Mouse (Mus musculus): ENCODE data around the gene Lrrc4b. TPM values are rescaled to one million over a fixed set of nuclear protein-coding genes. Genes with fewer than 3 reads are reported as not detected.

Gene Lrrc4b
- polyA plus RNA-seq, 1 experiment = not detected

GRCm38 (mm10) chr7:44401673-44402072, 27.1 kb upstream of the Lrrc4b start:
- TF ChIP-seq CTCF (IDR thresholded peaks at IDR 0.05; ENCODE audit: insufficient read depth, low read depth, low read length) (no peak), POLR2A (IDR thresholded peaks at IDR 0.05; ENCODE audit: insufficient read depth, low read depth, low read length) (no peak)
- Histone ChIP-seq H3K27ac (ENCODE audit: insufficient read depth, low read depth, low read length) (no peak overlapping the region), H3K4me1 (ENCODE audit: control insufficient read depth, insufficient read depth, low read length) (no peaks in the 10 kb centered on the region), H3K4me3 (ENCODE audit: insufficient read depth, low read depth, low read length) (no peak overlapping the region)
- 86% methylated on average over 6 of the region's 6 CpGs for WGBS

- Histone ChIP-seq H3K4me3 (ENCODE audit: insufficient read depth, low read depth, low read length) (peak overlapping the region; percentile 45), H3K27ac (ENCODE audit: insufficient read depth, low read depth, low read length) (peak overlapping the region; percentile 88), H3K4me1 (ENCODE audit: control insufficient read depth, insufficient read depth, low read length) (no peaks in the 10 kb centered on the region)
- under 1% methylated on average over 27 of the region's 27 CpGs for WGBS
- TF ChIP-seq POLR2A (IDR thresholded peaks at IDR 0.05; ENCODE audit: insufficient read depth, low read depth, low read length) = peak; percentile 51; the same call in 1 of the 2 replicates
- TF ChIP-seq CTCF (IDR thresholded peaks at IDR 0.05; ENCODE audit: insufficient read depth, low read depth, low read length) = no peak
Observed at GRCm38 (mm10) chr7:44405346-44406014, 23.3 kb upstream of the Lrrc4b start.

- TF ChIP-seq CTCF (IDR thresholded peaks at IDR 0.05; ENCODE audit: insufficient read depth, low read depth, low read length) (no peak), POLR2A (IDR thresholded peaks at IDR 0.05; ENCODE audit: insufficient read depth, low read depth, low read length) (no peak)
- WGBS = 0% methylated on average over 5 of the region's 5 CpGs
- Histone ChIP-seq H3K4me3 (ENCODE audit: insufficient read depth, low read depth, low read length) (no peak overlapping the region), H3K4me1 (ENCODE audit: control insufficient read depth, insufficient read depth, low read length) (no peaks in the 10 kb centered on the region), H3K27ac (ENCODE audit: insufficient read depth, low read depth, low read length) (no peak overlapping the region)
Observed at GRCm38 (mm10) chr7:44406015-44406355, 22.8 kb upstream of the Lrrc4b start.

GRCm38 (mm10) chr7:44411144-44411543, 17.7 kb upstream of the Lrrc4b start:
- Histone ChIP-seq H3K4me3 (ENCODE audit: insufficient read depth, low read depth, low read length) (no peak overlapping the region), H3K4me1 (ENCODE audit: control insufficient read depth, insufficient read depth, low read length) (no peaks in the 10 kb centered on the region)
- 87% methylated on average over 4 of the region's 4 CpGs for WGBS

GRCm38 (mm10) chr7:44413307-44413706, 15.5 kb upstream of the Lrrc4b start:
- no peak for TF ChIP-seq POLR2A (IDR thresholded peaks at IDR 0.05; ENCODE audit: insufficient read depth, low read depth, low read length)
- no peak for TF ChIP-seq CTCF (IDR thresholded peaks at IDR 0.05; ENCODE audit: insufficient read depth, low read depth, low read length)
- WGBS = 83% methylated on average over 6 of the region's 6 CpGs
- H3K4me1 ChIP-seq (ENCODE audit: control insufficient read depth, insufficient read depth, low read length) = no peaks in the 10 kb centered on the region
- no peak overlapping the region for H3K4me3 ChIP-seq (ENCODE audit: insufficient read depth, low read depth, low read length)
- no peak overlapping the region for H3K27ac ChIP-seq (ENCODE audit: insufficient read depth, low read depth, low read length)

More at GRCm38 (mm10) chr7:44411144-44411543, 17.7 kb upstream of the Lrrc4b start:
- H3K27ac ChIP-seq (ENCODE audit: insufficient read depth, low read depth, low read length) = no peak overlapping the region
- no peak for TF ChIP-seq POLR2A (IDR thresholded peaks at IDR 0.05; ENCODE audit: insufficient read depth, low read depth, low read length)
- TF ChIP-seq CTCF (IDR thresholded peaks at IDR 0.05; ENCODE audit: insufficient read depth, low read depth, low read length) = no peak

GRCm38 (mm10) chr7:44427666-44428065, 1.2 kb upstream of the Lrrc4b start:
- no peak for TF ChIP-seq CTCF (IDR thresholded peaks at IDR 0.05; ENCODE audit: insufficient read depth, low read depth, low read length)
- Histone ChIP-seq H3K4me1 (ENCODE audit: control insufficient read depth, insufficient read depth, low read length) (peaks cover 38% of the 10 kb centered on the region), H3K4me3 (ENCODE audit: insufficient read depth, low read depth, low read length) (peak overlapping the region; percentile 76), H3K27ac (ENCODE audit: insufficient read depth, low read depth, low read length) (peak overlapping the region; percentile 84)
- WGBS = 37% methylated on average over 8 of the region's 8 CpGs

GRCm38 (mm10) chr7:44428171-44428950, 457 bp upstream of the Lrrc4b start:
- TF ChIP-seq POLR2A (IDR thresholded peaks at IDR 0.05; ENCODE audit: insufficient read depth, low read depth, low read length) (no peak), CTCF (IDR thresholded peaks at IDR 0.05; ENCODE audit: insufficient read depth, low read depth, low read length) (no peak)
- H3K27ac ChIP-seq (ENCODE audit: insufficient read depth, low read depth, low read length) = peak overlapping the region; percentile 84
- H3K4me1 ChIP-seq (ENCODE audit: control insufficient read depth, insufficient read depth, low read length) = peaks cover 41% of the 10 kb centered on the region
- H3K4me3 ChIP-seq (ENCODE audit: insufficient read depth, low read depth, low read length) = peak overlapping the region; percentile 76
- 3% methylated on average over 16 of the region's 38 CpGs for WGBS

GRCm38 (mm10) chr7:44429534-44430488, 993 bp downstream of the Lrrc4b start:
- H3K4me1 ChIP-seq (ENCODE audit: control insufficient read depth, insufficient read depth, low read length) = peaks cover 47% of the 10 kb centered on the region
- 2% methylated on average over 32 of the region's 32 CpGs for WGBS
- peak overlapping the region; percentile 57 for H3K27ac ChIP-seq (ENCODE audit: insufficient read depth, low read depth, low read length)
- H3K4me3 ChIP-seq (ENCODE audit: insufficient read depth, low read depth, low read length) = peak overlapping the region; percentile 76
- no peak for TF ChIP-seq CTCF (IDR thresholded peaks at IDR 0.05; ENCODE audit: insufficient read depth, low read depth, low read length)
- TF ChIP-seq POLR2A (IDR thresholded peaks at IDR 0.05; ENCODE audit: insufficient read depth, low read depth, low read length) = no peak

Data from olfactory bulb, adult 2 months (tissue).